Mouse (Mus musculus): ENCODE data around the gene Clcnka. TPM values are rescaled to one million over a fixed set of nuclear protein-coding genes. Genes with fewer than 3 reads are reported as not detected.

Gene Clcnka
- total and polyA plus RNA-seq, 3 experiments = not detected

DNA sequence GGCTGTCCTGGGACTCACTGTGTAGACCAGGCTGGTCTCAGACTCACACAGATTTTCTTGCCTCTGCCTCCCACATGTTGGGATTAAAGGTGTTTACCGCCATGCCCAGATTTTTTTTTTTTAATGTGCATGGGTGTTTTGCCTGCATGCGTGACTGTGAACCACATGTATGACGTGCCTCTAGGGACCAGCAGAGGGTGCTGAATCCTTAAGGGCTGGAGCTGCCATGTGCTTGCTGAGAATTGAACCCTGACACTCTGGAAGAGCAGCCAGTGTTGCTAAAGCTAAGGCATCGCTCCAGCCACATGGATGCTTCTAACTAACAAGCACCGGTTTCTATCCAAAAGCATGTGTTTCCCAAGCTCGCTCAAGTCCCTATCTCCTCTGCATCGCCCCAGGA, 12.4 kb downstream of the Clcnka start:
- peak in 1 of 3 experiments; percentile 4; a peak in 1 of 6 replicates for TF ChIP-seq CTCF (IDR thresholded peaks at IDR 0.05 in 2 of 3, conservative IDR thresholded peaks at IDR 0.05 in 1 of 3; ENCODE audit: control insufficient read depth in 1 of 3, insufficient read depth in 1 of 3, low read depth in 2 of 3, low read length in 3 of 3, poor library complexity in 1 of 3, severe bottlenecking in 1 of 3)
- no peak for TF ChIP-seq MXI1 (IDR thresholded peaks at IDR 0.05; ENCODE audit: low read depth, low read length)
- H3K27me3 ChIP-seq (ENCODE audit: control insufficient read depth in 1 of 2, insufficient read depth in 2 of 2, low read length in 2 of 2) = no peaks in the 10 kb centered on the region; a peak in 2 of 4 replicates
- no peaks in the 10 kb centered on the region for H3K4me1 ChIP-seq (ENCODE audit: control insufficient read depth in 1 of 2, insufficient read depth in 2 of 2, low read length in 2 of 2)
- H3K36me3 ChIP-seq (ENCODE audit: control insufficient read depth in 1 of 2, insufficient read depth in 2 of 2, low read length in 2 of 2) = no peaks in the 10 kb centered on the region
- no peak overlapping the region for H3K4me3 ChIP-seq (ENCODE audit: control insufficient read depth in 1 of 2, insufficient read depth in 1 of 2, low read depth in 2 of 2, low read length in 2 of 2)
- no peak overlapping the region for H3K27ac ChIP-seq (ENCODE audit: control insufficient read depth, low read depth, low read length)
- H3K9ac ChIP-seq (ENCODE audit: control insufficient read depth, low read depth, low read length, poor library complexity, severe bottlenecking) = no peak overlapping the region
- no peak for DNase-seq (ENCODE audit: low read depth, low spot score)
- H3K79me2 ChIP-seq (ENCODE audit: control insufficient read depth, insufficient read depth, low read length, poor library complexity) = no peaks in the 10 kb centered on the region
- no peaks in the 10 kb centered on the region for H3K9me3 ChIP-seq (replicated peaks; ENCODE audit: insufficient read depth, low read length)

- peak; percentile 43 for TF ChIP-seq SMC3 (IDR thresholded peaks at IDR 0.05; ENCODE audit: low read depth, low read length)
- TF ChIP-seq CTCF (IDR thresholded peaks at IDR 0.05 in 2 of 3, conservative IDR thresholded peaks at IDR 0.05 in 1 of 3; ENCODE audit: control insufficient read depth in 1 of 3, insufficient read depth in 1 of 3, low read depth in 2 of 3, low read length in 3 of 3, poor library complexity in 1 of 3, severe bottlenecking in 1 of 3) = peak; percentile 70 to 87 (median 79)
- peak; percentile 33 for TF ChIP-seq ZC3H11A (IDR thresholded peaks at IDR 0.05; ENCODE audit: low read depth, low read length)
- peak; percentile 56 for TF ChIP-seq RAD21 (IDR thresholded peaks at IDR 0.05; ENCODE audit: low read depth, low read length)
- TF ChIP-seq ZMIZ1 (IDR thresholded peaks at IDR 0.05; ENCODE audit: low read depth, low read length) = no peak
- Histone ChIP-seq H3K79me2 (ENCODE audit: control insufficient read depth, insufficient read depth, low read length, poor library complexity) (no peaks in the 10 kb centered on the region), H3K27me3 (ENCODE audit: control insufficient read depth in 1 of 2, insufficient read depth in 2 of 2, low read length in 2 of 2) (no peaks in the 10 kb centered on the region; a peak in 2 of 4 replicates), H3K9ac (ENCODE audit: control insufficient read depth, low read depth, low read length, poor library complexity, severe bottlenecking) (no peak overlapping the region), H3K4me1 (ENCODE audit: control insufficient read depth in 1 of 2, insufficient read depth in 2 of 2, low read length in 2 of 2) (no peaks in the 10 kb centered on the region), H3K4me3 (ENCODE audit: control insufficient read depth in 1 of 2, insufficient read depth in 1 of 2, low read depth in 2 of 2, low read length in 2 of 2) (no peak overlapping the region), H3K36me3 (ENCODE audit: control insufficient read depth in 1 of 2, insufficient read depth in 2 of 2, low read length in 2 of 2) (no peaks in the 10 kb centered on the region), H3K27ac (ENCODE audit: control insufficient read depth, low read depth, low read length) (no peak overlapping the region), H3K9me3 (replicated peaks; ENCODE audit: insufficient read depth, low read length) (no peaks in the 10 kb centered on the region)
- peak; percentile 71 for DNase-seq (ENCODE audit: low read depth, low spot score)
Measured at GRCm38 (mm10) chr4:141385275-141385674, 13.2 kb downstream of the Clcnka start.

GRCm38 (mm10) chr4:141382406-141382805, 16.1 kb downstream of the Clcnka start:
- no peaks in the 10 kb centered on the region for H3K4me1 ChIP-seq (ENCODE audit: control insufficient read depth in 1 of 2, insufficient read depth in 2 of 2, low read length in 2 of 2)
- no peaks in the 10 kb centered on the region for H3K9me3 ChIP-seq (replicated peaks; ENCODE audit: insufficient read depth, low read length)
- DNase-seq (ENCODE audit: low read depth, low spot score) = no peak
- H3K4me3 ChIP-seq (ENCODE audit: control insufficient read depth in 1 of 2, insufficient read depth in 1 of 2, low read depth in 2 of 2, low read length in 2 of 2) = no peak overlapping the region
- TF ChIP-seq ZC3H11A (IDR thresholded peaks at IDR 0.05; ENCODE audit: low read depth, low read length) = no peak
- no peak for TF ChIP-seq KAT2A (conservative IDR thresholded peaks at IDR 0.05; ENCODE audit: low read depth, low read length)
- no peak for TF ChIP-seq ETS1 (IDR thresholded peaks at IDR 0.05; ENCODE audit: low read depth, low read length)
- no peak for TF ChIP-seq E2F4 (IDR thresholded peaks at IDR 0.05; ENCODE audit: borderline replicate concordance, low read depth, low read length)
- TF ChIP-seq USF1 (IDR thresholded peaks at IDR 0.05; ENCODE audit: low read depth, low read length) = no peak
- no peak for TF ChIP-seq CTCF (IDR thresholded peaks at IDR 0.05 in 2 of 3, conservative IDR thresholded peaks at IDR 0.05 in 1 of 3; ENCODE audit: control insufficient read depth in 1 of 3, insufficient read depth in 1 of 3, low read depth in 2 of 3, low read length in 3 of 3, poor library complexity in 1 of 3, severe bottlenecking in 1 of 3)
- TF ChIP-seq MAFK (IDR thresholded peaks at IDR 0.05; ENCODE audit: borderline replicate concordance, low read depth, low read length) = no peak
- no peak for TF ChIP-seq GABPA (IDR thresholded peaks at IDR 0.05; ENCODE audit: low read depth, low read length)
- TF ChIP-seq USF2 (IDR thresholded peaks at IDR 0.05; ENCODE audit: borderline replicate concordance in 1 of 2, insufficient read depth in 1 of 2, low read depth in 1 of 2, low read length in 2 of 2) = no peak
- no peak for TF ChIP-seq CHD2 (IDR thresholded peaks at IDR 0.05; ENCODE audit: low read length)
- TF ChIP-seq TBP (IDR thresholded peaks at IDR 0.05; ENCODE audit: low read depth, low read length) = no peak
- TF ChIP-seq SMC3 (IDR thresholded peaks at IDR 0.05; ENCODE audit: low read depth, low read length) = no peak
- TF ChIP-seq RCOR1 (IDR thresholded peaks at IDR 0.05; ENCODE audit: low read depth, low read length) = no peak
- TF ChIP-seq MYC (IDR thresholded peaks at IDR 0.05; ENCODE audit: low read depth, low read length) = no peak
- no peak for TF ChIP-seq MEF2A (IDR thresholded peaks at IDR 0.05; ENCODE audit: extremely low read depth, insufficient replicate concordance, low read depth, low read length, poor library complexity, severe bottlenecking)
- TF ChIP-seq POLR2AphosphoS2 (IDR thresholded peaks at IDR 0.05; ENCODE audit: low read length) = no peak
- no peak for TF ChIP-seq ZMIZ1 (IDR thresholded peaks at IDR 0.05; ENCODE audit: low read depth, low read length)
- no peak for TF ChIP-seq MAZ (IDR thresholded peaks at IDR 0.05; ENCODE audit: low read depth, low read length)
- no peak overlapping the region for H3K9ac ChIP-seq (ENCODE audit: control insufficient read depth, low read depth, low read length, poor library complexity, severe bottlenecking)
- H3K27me3 ChIP-seq (ENCODE audit: control insufficient read depth in 1 of 2, insufficient read depth in 2 of 2, low read length in 2 of 2) = no peaks in the 10 kb centered on the region; a peak in 2 of 4 replicates
- H3K36me3 ChIP-seq (ENCODE audit: control insufficient read depth in 1 of 2, insufficient read depth in 2 of 2, low read length in 2 of 2) = no peaks in the 10 kb centered on the region
- H3K79me2 ChIP-seq (ENCODE audit: control insufficient read depth, insufficient read depth, low read length, poor library complexity) = no peaks in the 10 kb centered on the region
- H3K27ac ChIP-seq (ENCODE audit: control insufficient read depth, low read depth, low read length) = no peak overlapping the region

All from MEL (cell line).